Mouse (Mus musculus): Measurements from ENCODE around the gene Jsrp1. TPM values are rescaled to one million over a fixed set of nuclear protein-coding genes. Genes with fewer than 3 reads are reported as not detected.

The Jsrp1 gene
- polyA plus RNA-seq, 1 experiment: 1.0 TPM

DNA sequence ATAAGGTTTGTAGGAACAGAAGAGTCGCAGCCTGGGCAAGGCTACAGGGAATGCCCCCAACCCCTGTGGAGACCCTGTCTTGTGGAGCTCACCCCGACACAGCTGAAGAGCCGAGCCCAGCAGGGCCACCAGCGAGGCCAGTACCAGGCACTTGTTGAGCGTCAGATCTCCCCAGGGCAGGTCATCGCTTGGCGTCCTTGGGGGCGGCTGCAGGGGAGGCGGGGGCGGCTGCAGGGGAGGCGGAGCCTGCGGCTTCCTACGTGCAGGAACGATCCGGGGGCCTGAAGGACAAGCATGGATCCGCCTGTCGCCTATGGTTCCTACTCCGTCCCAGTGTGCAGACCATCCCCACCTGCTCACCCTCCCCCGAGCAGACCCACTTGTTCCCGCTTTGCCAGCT, 3.2 kb downstream of the Jsrp1 start:
- DNase-seq (ENCODE audit: low spot score): no peak

DNA sequence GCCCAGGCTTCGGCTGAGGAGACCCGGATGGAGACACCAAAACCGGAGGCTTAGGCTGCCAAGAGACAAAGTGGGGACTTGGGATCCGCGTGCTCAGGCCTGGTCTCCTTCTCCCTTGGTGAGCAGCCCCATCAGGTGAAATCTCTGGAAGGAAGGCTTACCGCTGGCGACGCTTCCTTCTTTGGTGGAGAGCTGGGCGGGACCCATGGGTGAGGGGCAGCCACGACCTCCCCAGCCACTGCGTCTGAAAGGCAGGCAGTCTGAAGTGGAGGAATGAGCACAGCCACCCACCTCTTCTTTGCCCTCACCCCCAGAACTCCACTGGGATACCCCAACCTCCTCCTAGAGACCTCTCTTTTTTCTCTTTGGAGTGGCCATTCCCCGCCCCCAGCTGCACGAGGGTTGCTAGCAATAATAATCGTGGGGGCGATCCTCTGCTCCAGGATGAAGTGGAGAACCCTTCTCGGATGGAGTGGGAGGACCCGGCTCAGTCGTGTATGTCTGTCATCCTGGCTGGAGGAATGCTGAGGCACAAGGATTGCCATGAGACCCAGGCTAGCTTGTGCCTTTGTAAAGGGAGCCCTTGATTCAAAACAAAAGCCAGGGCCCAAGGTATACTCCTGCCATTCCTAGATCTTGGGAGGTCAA, 4.2 kb downstream of the Jsrp1 start:
- no peak for DNase-seq (ENCODE audit: low spot score)

DNA sequence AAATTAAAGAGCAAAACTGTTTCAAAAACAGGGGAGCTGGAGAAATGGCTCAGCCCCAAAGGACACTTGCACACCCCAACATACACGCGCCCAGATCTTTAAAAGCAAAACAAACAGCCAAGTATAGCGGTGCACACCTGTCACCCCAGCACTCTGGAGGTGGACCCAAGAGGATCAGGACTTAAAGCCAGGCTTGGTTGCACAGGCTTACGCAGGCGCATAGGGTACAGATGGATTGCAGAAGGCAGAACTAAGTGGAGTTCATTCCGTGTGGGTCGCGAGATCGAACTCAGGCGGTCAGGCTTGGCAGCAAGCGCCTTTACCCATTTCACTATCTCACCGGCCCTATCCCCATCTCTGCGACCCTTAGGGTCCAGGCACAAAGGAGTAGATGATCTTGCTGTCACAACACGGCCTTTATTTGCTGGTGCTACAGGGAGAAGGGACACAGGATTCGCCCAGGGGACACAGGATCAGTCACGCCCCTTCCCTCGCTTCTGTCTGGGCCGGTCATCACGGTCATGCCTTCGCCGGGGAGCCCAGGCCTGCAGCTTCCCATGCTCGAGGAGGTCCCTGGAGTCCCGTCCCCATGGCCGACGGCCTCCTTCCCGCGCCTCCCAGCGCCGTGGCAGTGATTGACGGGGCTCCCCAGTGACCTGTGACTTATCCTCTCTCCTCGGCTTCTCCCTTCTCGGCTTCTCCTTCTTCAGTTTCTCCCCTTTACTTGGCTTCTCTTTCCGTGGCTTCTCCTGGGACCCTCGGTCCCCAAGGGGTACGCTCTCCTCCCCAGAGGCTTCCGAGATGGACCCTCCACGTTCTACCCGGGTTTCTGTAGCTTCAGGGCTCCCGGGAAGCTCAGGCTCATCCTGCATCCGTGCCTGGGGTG, 5.0 kb downstream of the Jsrp1 start:
- no peak for DNase-seq (ENCODE audit: low spot score)

DNA sequence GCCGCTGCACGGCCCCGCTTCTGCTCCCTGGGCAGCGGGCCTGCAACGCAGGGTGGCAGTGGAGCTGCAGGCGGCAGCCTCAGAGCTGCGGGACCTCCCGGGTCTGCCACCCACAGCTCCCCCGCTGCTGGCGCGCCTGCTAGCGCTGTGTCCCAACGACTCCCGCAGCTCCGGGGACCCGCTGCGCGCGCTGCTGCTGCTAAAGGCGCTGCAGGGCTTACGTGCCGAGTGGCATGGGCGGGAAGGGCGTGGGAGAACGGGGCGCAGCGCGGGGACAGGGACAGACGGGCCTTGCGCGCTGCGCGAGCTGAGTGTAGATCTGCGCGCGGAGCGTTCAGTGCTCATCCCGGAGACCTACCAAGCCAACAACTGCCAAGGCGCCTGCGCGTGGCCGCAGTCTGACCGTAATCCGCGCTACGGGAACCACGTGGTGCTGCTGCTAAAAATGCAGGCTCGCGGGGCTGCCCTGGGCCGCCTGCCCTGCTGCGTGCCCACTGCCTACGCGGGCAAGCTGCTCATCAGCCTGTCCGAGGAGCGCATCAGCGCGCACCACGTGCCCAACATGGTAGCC, 6.2 kb downstream of the Jsrp1 start:
- DNase-seq (ENCODE audit: low spot score): no peak

DNA sequence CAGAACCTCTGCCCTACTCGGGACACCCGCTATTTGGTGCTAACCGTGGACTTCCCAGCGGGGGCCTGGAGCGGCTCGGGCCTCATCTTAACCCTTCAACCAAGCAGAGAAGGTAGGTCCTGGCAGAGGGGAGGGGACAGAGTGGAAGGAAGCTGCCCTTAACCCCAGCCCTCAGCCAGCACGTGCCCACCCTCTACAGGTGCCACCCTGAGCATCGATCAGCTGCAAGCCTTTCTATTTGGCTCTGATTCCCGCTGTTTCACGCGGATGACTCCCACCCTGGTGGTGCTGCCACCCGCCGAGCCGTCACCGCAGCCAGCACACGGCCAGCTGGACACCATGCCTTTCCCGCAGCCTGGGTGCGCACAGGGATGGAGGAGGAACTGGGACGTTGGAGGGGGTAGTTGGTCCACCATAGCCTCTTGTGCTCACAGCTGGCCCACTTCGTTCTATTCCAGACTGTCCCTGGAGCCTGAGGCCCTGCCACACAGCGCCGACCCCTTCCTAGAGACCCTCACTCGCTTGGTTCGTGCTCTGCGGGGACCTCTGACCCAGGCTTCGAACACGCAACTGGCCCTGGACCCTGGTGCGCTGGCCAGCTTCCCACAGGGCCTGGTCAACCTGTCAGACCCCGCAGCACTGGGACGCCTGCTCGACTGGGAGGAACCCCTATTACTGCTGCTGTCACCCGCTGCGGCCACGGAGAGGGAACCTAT, 6.8 kb downstream of the Jsrp1 start:
- DNase-seq (ENCODE audit: low spot score): no peak

DNA sequence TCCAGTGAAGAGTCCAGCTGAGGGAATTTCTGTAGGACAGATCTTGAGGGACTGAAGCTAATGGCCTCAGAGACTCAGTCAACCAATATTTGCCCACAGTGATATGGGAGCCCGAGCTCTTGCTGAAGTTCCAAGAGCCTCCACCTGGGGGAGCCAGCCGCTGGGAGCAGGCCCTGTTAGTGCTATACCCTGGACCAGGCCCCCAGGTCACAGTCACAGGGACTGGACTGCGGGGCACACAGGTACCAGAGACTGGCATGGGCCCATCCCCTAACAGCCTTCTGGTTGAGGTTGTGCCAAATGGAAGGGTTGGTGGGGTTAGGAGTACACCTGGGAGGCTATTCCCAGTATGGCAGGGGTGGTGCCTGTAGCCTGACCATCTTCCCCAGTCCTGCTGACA, 7.4 kb downstream of the Jsrp1 start:
- no peak for DNase-seq (ENCODE audit: low spot score)

DNA sequence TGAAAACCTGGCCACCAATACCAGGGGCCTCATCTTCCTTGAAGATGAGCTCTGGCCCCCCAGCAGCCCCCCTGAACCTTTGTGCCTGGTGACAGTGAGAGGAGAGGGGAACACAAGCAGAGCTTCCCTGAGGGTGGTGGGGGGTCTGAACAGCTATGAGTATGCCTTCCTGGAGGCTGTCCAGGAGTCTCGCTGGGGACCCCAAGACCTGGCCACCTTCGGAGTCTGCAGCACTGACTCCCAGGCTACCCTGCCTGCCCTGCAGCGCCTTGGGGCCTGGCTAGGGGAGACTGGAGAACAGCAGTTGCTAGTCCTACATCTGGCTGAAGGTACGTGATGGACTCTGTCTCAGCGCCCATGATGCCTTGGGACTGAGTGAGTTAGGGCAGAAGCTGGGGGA, 8.0 kb downstream of the Jsrp1 start:
- no peak for DNase-seq (ENCODE audit: low spot score)

DNA sequence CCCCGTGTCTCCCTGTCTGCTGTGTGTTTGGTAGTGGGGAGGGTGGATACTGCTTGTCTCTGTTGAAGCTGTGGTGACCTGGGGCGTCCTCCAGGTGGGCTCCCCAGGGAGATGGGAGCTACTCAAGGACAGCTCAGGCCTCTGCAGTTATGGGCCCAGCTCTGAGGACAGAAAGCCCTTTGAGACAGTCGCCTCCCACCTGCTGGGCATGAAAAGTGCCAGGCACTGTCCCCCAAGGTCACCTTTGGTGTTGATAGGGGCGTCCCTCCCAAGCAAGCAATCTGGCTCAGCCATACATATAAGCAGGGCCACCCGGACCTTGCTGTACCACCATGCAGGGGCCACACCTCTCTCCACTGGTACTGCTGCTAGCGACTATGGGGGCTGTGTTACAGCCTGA, 8.4 kb downstream of the Jsrp1 start, which contains the start of gene Amh:
Gene Amh, plus strand, starts transcription at position 328 of the 400 bp plus-strand sequence.
- DNase-seq (ENCODE audit: low spot score): no peak

DNA sequence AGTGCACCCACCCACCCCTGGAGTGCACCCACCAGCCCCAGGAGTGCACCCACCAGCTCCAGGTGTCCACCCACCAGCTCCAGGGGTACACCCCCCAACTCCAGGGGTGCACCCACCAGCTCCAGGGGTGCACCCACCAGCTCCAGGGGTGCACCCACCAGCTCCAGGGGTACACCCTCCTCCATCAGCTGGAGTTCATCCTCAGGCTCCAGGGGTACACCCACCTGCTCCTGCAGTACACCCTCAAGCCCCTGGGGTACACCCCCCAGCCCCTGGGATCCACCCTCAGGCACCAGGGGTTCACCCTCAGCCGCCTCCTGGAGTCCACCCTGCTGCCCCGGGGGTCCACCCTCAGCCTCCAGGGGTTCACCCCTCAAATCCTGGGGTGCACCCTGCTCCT, 9.0 kb downstream of the Jsrp1 start:
- no peak for DNase-seq (ENCODE audit: low spot score)

DNA sequence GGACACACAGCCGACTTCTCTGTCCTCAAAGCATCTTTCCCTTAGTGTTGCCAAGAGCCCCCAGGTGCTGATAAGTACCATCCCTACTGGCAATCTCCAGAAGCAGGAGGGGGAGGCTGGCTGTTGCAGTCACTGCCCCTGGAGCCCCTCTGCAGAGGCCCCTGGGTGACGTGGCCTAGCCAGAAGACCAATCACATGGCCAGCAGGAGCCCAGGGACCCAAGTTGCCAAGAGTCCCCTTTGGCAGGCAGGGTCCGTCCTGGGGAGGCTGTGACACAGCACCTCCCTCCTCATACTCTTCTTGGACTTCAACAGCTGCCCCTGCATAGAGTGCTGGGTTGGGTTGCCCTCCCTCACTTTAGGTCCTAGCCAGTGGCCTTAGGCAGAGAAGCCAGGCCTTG, 10.3 kb downstream of the Jsrp1 start:
- no peak for DNase-seq (ENCODE audit: low spot score)

DNA sequence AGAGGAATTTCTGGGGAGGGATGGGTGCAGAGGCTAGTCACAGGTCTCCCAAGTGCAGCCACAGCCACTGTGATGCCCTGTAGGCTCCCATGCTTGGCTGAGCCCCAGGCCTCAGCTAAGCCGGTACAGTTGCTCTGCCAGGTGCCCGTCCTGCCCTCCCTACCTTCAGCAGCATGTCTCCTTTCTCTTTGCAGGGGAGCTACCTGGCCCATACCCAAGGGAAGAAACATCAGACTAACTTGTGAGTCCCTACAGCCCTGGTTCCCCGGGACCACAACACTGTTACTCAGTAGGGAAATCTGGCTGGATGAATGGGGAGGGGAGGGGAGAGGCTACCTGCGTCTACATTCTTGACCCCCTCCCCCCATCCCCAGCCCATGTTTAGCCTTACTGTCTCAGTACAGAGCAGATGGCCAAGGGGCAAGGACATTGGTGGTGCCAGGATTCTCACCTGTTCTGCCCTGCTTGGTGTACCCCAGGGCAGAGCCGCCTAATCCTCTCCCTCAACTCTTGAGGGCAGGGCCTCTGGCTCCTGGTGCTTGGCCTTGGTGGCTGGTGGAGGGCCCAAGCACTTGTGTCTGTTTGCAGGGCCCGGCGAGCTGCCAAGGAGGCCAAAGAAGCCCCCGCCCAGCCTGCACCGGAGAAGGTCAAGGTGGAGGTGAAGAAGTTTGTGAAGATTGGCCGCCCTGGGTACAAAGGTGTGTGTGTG, 10.9 kb downstream of the Jsrp1 start:
- no peak for DNase-seq (ENCODE audit: low spot score)

DNA sequence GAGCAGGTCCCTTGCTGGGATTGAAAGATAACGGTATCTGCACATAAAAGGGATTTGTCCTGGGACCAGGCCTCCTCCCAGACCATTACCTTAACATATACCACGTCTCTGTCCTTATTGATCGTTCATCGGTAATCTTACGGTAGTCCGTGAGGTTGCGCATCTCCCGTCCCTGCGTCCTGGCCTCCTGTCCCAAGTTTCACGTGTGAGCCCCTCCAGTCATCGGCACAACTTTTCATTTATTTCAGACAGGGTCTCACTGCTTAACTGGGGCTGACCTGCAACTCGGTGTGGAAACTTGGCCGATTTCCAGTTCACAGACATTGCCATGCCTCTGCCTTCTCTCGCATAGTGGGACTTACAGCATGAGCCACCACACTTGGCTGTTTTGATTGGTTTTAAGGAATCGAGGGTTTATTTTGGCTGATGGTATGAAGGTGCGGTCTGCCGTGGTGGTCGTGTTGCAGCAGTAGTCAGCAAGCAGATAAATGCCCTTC, 14.2 kb downstream of the Jsrp1 start:
- DNase-seq (ENCODE audit: low spot score): no peak

DNA sequence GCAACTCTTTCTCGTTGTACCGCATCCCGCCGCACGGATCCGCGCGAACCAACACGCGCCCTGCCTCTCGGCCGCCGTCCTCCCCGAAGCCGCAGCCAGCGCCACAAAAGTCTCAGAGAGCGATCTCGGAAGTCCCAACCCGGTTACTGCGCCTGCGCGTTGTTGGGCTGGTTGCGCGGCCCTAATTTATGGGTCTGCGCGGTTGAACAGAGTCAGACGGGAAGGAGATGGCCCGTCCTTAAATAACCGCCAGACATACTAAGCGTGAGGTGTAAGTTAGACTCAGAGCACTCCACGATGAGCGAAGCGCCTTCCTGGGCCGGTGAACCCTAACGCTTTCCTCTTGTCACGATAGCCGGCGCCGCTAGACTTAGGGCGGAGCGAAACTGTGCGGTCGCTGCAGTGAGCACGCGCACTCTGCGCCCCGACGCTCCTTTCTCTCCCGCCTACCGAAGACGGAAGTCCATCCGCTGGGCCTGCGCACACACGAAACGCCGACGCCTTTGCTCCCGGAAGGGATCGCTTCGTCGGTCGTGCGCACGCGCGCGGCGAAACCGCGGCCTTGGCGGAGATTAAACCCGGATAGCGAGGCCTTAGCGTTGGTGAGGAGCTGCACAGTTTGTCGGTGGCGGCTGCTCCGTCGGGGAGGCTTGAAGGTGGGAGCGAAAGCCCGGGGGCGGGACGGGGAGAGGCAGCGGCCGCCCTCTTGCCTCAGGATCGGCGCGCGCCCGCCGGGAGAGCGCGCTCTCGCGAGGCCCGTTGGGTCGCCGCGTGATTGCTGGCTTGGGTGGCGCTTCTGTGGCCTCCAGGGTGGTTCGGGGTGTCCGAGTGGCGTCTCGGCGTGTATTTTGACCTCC, 14.9 kb downstream of the Jsrp1 start, which contains the start of the genes Sf3a2 and Plekhj1:
Gene Sf3a2, plus strand, starts transcription at position 49 of the 857 bp plus-strand sequence.
Gene Plekhj1, minus strand, starts transcription at position 477 of the 857 bp plus-strand sequence.
- peak; percentile 96 for DNase-seq (ENCODE audit: low spot score)

DNA sequence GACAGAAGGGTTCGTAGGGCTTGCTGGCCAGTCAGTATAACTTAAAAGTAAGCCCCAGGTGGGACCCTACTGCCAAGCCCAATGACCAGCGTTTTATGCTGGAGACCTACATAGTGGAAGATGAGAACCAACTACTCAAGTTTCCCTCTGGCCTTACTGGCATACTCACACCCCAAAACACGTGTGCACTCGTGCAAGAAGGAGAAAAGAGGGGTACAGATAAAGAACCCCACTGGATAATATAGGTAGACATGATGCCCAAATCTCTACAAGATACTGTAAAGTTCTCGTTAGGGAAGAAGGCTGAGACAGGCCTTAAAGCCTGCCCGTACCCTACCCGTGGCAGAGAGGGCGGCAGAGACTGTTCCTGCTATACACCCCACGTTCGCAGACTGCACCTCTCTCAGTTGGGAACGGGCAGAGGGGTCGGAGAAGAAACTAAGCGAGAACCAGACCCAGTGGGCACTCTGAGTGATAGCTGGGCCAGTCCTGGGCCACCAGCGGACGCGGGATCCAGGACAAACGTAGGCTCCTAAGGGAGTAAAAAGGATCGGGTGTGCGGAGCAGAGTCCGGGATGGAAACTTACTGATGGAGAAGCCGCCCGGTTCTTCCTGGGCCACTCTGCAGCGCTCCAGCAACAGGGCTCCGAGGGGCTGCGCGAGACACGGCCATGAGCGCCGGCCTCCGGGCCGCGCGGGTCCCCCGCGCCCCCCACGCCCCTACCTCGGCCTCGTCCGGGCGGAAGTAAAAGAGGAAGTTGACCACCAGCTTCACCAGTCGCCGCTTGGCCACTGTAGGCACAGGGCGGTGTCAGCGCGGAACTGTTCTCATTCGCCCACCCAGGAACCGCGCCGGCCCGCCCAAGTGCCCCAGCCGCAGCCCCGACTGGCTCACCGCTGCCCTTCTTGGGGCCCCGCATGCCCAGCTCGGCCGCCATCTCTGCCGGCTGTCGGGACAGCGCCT, 15.8 kb downstream of the Jsrp1 start:
- DNase-seq (ENCODE audit: low spot score): no peak

DNA sequence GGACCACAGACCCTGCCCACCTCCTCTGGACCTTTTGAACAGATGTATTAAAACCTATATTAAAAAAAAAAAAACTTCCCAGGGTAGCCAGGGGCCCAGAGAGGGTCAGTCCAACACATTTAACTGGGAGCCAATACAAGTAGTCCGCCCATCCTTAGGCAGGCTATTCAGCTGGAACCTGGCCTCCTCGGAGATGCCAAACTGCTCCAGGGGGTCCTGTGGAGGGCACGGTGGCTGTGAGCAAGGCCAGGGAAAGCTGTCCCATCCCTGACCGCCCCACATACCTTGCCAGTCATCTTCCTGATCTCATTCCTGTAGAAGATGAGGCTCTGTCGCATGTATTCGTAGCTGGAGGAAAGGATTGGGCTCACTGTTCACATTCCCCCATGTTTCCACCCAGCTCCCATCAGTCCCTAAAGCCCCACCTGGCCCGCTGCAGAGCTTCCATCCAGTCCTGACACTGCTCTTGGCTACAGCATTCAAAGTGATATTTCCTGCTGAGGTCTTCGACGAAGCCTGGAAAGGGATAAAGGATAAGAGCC, 16.9 kb downstream of the Jsrp1 start:
- no peak for DNase-seq (ENCODE audit: low spot score)

DNA sequence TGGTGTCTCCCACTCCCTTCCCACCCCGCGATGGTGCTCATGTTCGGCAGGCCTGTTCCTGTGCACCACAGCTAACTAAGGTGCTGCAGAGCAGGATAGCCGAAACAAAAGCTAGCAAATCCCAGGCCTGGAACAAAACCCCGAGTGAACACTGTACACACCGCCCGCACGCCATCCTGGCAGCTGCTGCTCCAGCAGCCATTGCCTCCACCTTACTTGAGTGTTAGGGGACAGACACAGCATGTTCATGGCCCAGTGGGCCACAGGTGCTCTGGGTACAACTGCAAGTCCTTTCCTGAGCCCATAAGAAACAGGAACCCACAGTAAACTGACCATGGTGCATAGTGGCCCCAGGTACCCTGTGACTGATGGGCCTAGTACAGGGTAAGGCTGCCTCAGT, 18.5 kb downstream of the Jsrp1 start:
- no peak for DNase-seq (ENCODE audit: low spot score)

DNA sequence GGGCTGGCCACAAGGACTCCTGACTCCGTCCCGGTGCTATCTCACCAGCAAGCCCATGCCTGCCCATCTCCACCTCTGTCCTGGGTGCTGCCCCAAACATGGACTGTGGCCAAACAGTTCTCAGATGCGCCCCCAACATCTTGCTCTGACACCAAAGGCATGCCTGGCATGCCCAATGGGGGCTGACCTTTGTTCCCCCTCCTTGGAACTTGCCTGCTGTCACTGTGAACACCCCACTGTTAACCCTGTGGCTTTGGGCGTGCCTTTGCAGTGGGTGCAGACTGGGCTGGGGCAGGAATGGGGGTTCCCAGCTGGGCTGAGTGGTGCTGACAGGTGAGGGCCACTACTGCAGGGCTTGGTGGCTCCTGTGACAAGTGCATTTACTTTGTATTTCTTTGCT, 19.5 kb downstream of the Jsrp1 start:
- no peak for DNase-seq (ENCODE audit: low spot score)

DNA sequence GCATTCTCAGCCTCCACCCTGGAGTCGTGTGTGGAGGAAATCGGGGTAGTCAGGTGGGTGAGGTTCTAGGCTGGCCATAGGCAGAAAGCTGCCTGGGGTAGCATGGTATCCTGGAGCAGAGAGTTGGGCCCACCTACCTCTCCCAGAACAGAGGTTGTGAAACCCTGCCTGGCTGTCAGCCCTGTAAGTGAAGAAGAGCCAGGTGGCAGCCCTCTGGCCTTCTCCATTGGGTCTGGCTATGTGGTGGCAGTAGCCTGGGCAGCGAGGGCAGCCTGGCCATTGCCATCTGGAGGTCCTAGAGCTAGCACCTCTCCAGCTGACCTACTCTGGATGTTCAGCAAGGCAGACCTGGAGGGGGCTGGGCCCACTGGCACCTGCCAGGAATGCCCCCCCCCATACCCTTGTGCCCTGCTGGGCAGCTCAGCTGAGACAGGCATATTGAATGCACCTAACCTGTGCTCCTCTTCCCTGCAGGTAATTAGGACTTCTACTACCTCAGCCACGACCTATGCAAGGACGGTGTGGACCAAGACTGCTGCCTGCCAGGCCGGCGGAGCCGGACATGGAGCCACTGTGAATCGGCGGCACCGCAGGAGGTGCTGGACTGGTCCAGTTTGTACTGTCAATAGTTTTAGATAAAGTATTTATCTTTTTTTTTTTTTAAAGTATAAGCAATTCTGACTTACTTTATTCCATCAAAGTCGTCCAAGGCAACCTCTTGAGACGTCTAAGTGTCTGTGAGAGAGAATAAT, 20.1 kb downstream of the Jsrp1 start:
- no peak for DNase-seq (ENCODE audit: low spot score)
